Mouse (Mus musculus): Measurements from ENCODE around the gene Bcl11a.

DNA sequence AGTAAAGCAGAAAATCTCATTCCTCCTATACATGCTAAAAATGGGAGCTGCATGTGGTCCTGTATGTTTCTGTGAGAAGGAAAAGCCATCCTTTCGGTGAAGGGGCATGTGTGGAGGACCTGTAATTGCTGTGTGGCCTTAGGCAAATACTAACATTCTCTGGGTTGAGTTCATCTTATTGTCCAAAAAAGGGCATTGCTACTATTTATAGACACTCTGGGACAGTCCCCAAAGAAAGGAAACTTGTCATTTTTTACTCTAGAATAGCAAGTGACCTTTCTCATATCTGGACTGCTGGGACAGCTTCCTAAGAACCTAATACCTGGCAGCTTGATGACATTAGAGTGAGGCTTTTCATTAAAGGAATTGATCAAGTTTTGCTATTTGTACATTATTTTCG lies 63.1 kb downstream of the Bcl11a start:
- TF ChIP-seq POLR2A (IDR thresholded peaks at IDR 0.05; ENCODE audit: insufficient read length, low read depth) (no peak), MYOD1 (IDR thresholded peaks at IDR 0.05; ENCODE audit: control insufficient read depth in 1 of 3, insufficient read length in 2 of 3, low read depth in 2 of 3) (no peak), USF1 (IDR thresholded peaks at IDR 0.05; ENCODE audit: low read depth) (no peak), POLR2AphosphoS2 (IDR thresholded peaks at IDR 0.05; ENCODE audit: insufficient read length, low read depth) (no peak), MYOG (IDR thresholded peaks at IDR 0.05; ENCODE audit: control insufficient read depth in 1 of 3, insufficient read depth in 1 of 3, insufficient read length in 2 of 3, low read depth in 2 of 3) (no peak), MAX (IDR thresholded peaks at IDR 0.05; ENCODE audit: low read depth) (no peak), SRF (IDR thresholded peaks at IDR 0.05; ENCODE audit: control insufficient read depth, insufficient read length, low read depth) (no peak), TCF12 (IDR thresholded peaks at IDR 0.05; ENCODE audit: insufficient read depth, poor library complexity, severe bottlenecking) (no peak)
